Mouse (Mus musculus) neural tube, embryonic 14.5 days (tissue): ENCODE results near the gene 1110057P08Rik. TPM values are rescaled to one million over a fixed set of nuclear protein-coding genes. Genes with fewer than 3 reads are reported as not detected.
"Not testable (repeated sequence)": the region's sequence is repeated elsewhere in the genome, so short reads cannot be mapped to it uniquely, and the experiment has no call there.

Experiments
- ATAC-seq: fragments of 200-750 bp; cut with Nextera tagmentation; 2 replicates; pipeline ENCODE4 v1.8.0; 2017; ENCODE audit warnings: low read depth, mild to moderate bottlenecking, moderate TSS enrichment, moderate library complexity
- H3K27ac ChIP-seq: fragments of 300-500 bp; sonication (generic); 2 replicates; pipeline ENCODE4 v1.5.1; 2014; ENCODE audit warnings: low read depth, mild to moderate bottlenecking, control low read depth, low read length, moderate library complexity, mixed read lengths
- H3K27me3 ChIP-seq: fragments of 300-500 bp; sonication (generic); 2 replicates; pipeline ENCODE4 v1.6.1; 2014; ENCODE audit warnings: low read length; ENCODE audit not compliant: control insufficient read depth, insufficient read depth
- H3K36me3 ChIP-seq: fragments of 300-500 bp; sonication (generic); 2 replicates; pipeline ENCODE4 v1.6.1; 2014; ENCODE audit warnings: low read length, mixed read lengths; ENCODE audit not compliant: control insufficient read depth, insufficient read depth
- H3K4me1 ChIP-seq: fragments of 300-500 bp; sonication (generic); 2 replicates; pipeline ENCODE4 v1.6.1; 2014; ENCODE audit warnings: low read length; ENCODE audit not compliant: control insufficient read depth, insufficient read depth
- H3K4me2 ChIP-seq: fragments of 300-500 bp; sonication (generic); 2 replicates; pipeline ENCODE4 v1.6.1; 2014; ENCODE audit warnings: mild to moderate bottlenecking, low read depth, low read length, control low read depth
- H3K4me3 ChIP-seq: fragments of 300-500 bp; sonication (generic); 2 replicates; pipeline ENCODE4 v1.5.1; 2014; ENCODE audit warnings: low read depth, low read length, control low read depth, mixed read lengths
- H3K9ac ChIP-seq: fragments of 300-500 bp; sonication (generic); replicated peaks from 2 replicates; pipeline ENCODE4 v1.6.1; 2014; ENCODE audit warnings: low read depth, mild to moderate bottlenecking, control low read depth, low read length, mixed read lengths
- H3K9me3 ChIP-seq: fragments of 300-500 bp; sonication (generic); 2 replicates; pipeline ENCODE4 v1.6.1; 2016; ENCODE audit warnings: low read length; ENCODE audit not compliant: control insufficient read depth
- WGBS: fragments of 180-500 bp; shearing (Covaris S2); extraction: QIAGEN DNeasy Blood & Tissue Kit; methylation state at CpG from one replicate; pipeline ENCODE4 v1.1.7; 2014; 5-methylcytosine and 5-hydroxymethylcytosine counted together
- polyA plus RNA-seq: library from polyadenylated mRNA; unstranded; fragments of >200 nt; fragmentation: Nextera tagmentation; extraction: Ambion mirVana; gene quantifications from 2 replicates; pipeline ENCODE4 v1.2.1, GENCODE M21; 2014

Gene 1110057P08Rik
- not detected in 2 replicates for polyA plus RNA-seq

DNA sequence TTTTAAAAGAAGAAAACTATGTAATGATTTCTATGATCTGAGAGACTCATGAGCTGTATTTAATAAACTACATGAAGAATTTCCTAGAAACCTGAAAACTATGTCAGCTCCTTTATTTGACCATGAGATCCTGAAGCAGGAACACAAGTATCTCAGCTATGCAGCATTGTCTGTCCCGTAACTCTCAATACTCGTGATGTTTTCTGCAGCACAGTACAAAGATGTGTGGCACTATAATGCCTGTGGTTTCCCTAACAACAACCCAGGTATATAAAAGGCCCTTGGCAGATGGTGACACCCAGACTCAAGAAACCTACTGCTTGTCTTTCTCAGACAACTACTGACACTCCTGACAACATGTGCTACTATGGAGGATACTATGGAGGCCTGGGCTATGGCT lies at the start of gene 1110057P08Rik:
Gene 1110057P08Rik, plus strand, starts transcription at position 301 of the 400 bp plus-strand sequence.
- no peaks in the 10 kb centered on the region for H3K4me1 ChIP-seq
- H3K4me3 ChIP-seq, result no peak within 1 kb of the TSS
- no peaks in the 10 kb centered on the region for H3K36me3 ChIP-seq
- H3K9me3 ChIP-seq, result no peaks in the 10 kb centered on the region
- H3K27me3 ChIP-seq, result no peaks in the 10 kb centered on the region
- H3K4me2 ChIP-seq, result no peak within 1 kb of the TSS
- WGBS, result 70% methylated on average over 2 of the region's 2 CpGs
- ATAC-seq, result no peak
- no peak within 1 kb of the TSS for H3K27ac ChIP-seq
- H3K9ac ChIP-seq, result no peak within 1 kb of the TSS

DNA sequence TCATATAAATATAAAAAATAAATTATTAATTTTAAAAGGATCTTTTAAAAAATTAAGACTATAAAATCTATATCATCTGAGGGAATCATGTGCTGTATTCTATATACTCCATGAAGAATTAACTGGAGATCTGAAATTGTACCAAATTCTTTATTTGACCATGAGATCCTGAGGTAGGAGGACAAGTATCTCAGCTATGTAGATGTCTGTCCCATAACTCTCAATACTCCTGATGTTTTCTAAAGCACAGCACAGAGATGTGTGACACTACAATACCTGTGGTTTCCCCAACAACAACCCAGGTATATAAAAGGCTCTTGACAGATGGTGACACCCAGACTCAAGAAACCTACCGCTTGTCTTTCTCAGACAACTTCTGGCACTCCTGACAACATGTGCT lies 34.0 kb upstream of the 1110057P08Rik start, which contains the start of gene Gm6358:
Gene Gm6358, plus strand, starts transcription at position 301 of the 400 bp plus-strand sequence.
- H3K27ac ChIP-seq, result no peak within 1 kb of the TSS
- H3K9me3 ChIP-seq, result no peaks in the 10 kb centered on the region
- WGBS, result 93% methylated on average over 1 of the region's 1 CpGs
- H3K9ac ChIP-seq, result no peak within 1 kb of the TSS
- no peaks in the 10 kb centered on the region for H3K4me1 ChIP-seq
- H3K27me3 ChIP-seq, result no peaks in the 10 kb centered on the region
- ATAC-seq, result no peak
- H3K4me2 ChIP-seq, result no peak within 1 kb of the TSS
- no peak within 1 kb of the TSS for H3K4me3 ChIP-seq
- no peaks in the 10 kb centered on the region for H3K36me3 ChIP-seq

DNA sequence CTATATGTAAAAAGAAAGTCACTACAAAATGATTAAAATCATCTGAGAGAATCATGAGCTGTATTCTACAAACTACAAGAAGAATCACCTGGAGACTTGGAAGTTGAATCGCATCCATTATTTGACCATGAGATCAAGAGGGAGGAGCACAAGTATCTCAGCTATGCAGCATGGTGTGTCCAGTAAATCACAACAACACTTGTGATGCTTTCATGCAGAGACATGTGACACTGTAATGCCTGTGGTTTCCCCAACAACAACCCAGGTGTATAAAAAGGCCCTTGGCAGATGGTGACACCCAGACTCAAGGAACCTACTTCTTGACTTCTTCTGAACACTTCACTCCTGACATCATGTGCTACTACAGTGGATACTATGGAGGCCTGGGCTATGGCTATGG lies 23.7 kb upstream of the 1110057P08Rik start, which contains the start of gene Gm10061:
Gene Gm10061, plus strand, starts transcription at position 301 of the 400 bp plus-strand sequence.
- Histone ChIP-seq H3K4me1 (no peaks in the 10 kb centered on the region), H3K4me2 (no peak within 1 kb of the TSS), H3K27me3 (no peaks in the 10 kb centered on the region), H3K9ac (no peak within 1 kb of the TSS), H3K27ac (no peak within 1 kb of the TSS), H3K36me3 (no peaks in the 10 kb centered on the region), H3K4me3 (no peak within 1 kb of the TSS), H3K9me3 (no peaks in the 10 kb centered on the region)
- WGBS, result 100% methylated on average over 1 of the region's 1 CpGs
- ATAC-seq, result no peak

DNA sequence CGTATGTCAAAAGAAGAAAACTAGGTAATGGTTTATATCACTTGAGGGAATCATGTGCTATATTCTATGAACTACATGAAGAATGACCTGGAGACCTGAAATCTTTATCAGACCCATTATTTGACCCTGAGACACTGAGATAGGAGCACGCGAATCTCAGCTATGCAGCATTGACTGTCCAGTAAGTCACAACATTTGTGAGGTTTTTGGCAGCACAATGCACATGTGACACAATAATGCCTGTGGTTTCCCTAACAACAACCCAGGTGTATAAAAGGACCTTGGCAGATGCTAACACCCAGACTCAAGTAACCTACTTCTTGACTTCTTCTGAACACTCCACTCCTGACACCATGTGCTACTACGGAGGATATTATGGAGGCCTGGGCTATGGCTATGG lies 16.9 kb upstream of the 1110057P08Rik start, which contains the start of gene Gm9789:
Gene Gm9789, plus strand, starts transcription at position 301 of the 400 bp plus-strand sequence.
- Histone ChIP-seq H3K27me3 (no peaks in the 10 kb centered on the region), H3K36me3 (no peaks in the 10 kb centered on the region), H3K4me3 (no peak within 1 kb of the TSS), H3K9ac (no peak within 1 kb of the TSS), H3K4me2 (no peak within 1 kb of the TSS), H3K4me1 (no peaks in the 10 kb centered on the region), H3K27ac (no peak within 1 kb of the TSS), H3K9me3 (no peaks in the 10 kb centered on the region)
- no peak for ATAC-seq
- WGBS, result 86% methylated on average over 4 of the region's 4 CpGs

DNA sequence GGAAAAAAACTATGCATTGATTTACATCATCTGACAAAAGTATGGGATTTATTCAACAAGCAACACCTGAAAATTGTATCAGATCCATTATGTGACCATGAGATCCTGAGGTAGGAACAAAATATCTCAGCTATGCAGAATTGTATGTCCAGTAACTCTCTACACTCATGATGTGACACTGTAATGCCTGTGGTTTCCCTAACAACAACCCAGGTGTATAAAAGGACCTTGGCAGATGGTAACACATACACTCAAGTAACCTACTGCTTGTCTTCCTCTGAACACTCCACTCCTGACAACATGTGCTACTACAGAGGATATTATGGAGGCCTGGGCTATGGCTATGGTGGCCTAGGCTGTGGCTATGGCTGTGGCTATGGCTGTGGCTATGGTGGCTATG lies 5.3 kb upstream of the 1110057P08Rik start, which contains the start of gene Gm7735:
Gene Gm7735, plus strand, starts transcription at position 301 of the 400 bp plus-strand sequence.
- not testable (repeated sequence) for H3K36me3 ChIP-seq, H3K27ac ChIP-seq, ATAC-seq, H3K9me3 ChIP-seq, H3K4me1 ChIP-seq, H3K4me3 ChIP-seq, H3K4me2 ChIP-seq, H3K27me3 ChIP-seq, H3K9ac ChIP-seq

DNA sequence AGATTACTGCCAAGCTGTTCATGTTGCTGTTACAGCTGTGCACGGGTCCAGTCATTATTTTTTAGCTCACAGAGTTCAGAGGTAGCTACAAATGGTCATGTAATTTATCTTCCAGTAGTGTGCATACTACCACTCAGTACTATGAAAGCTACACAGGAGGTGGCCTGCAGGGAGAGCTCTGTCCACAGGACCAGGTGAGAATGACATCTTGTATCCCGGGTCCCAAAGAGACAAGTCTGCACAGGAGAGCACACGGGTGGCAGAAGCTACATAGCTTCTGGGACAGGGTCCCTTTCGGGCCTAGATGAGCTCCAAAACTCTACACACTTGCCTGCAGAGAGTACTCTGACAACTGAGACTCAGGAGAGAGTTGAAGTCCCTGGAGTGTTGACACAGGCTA lies 14.1 kb downstream of the 1110057P08Rik start:
- Histone ChIP-seq H3K4me1 (no peaks in the 10 kb centered on the region), H3K27me3 (no peaks in the 10 kb centered on the region), H3K27ac (no peak overlapping the region), H3K4me2 (no peak overlapping the region), H3K36me3 (no peaks in the 10 kb centered on the region), H3K9me3 (no peaks in the 10 kb centered on the region), H3K9ac (no peak overlapping the region), H3K4me3 (no peak overlapping the region)
- 89% methylated on average over 4 of the region's 4 CpGs for WGBS
- no peak for ATAC-seq

DNA sequence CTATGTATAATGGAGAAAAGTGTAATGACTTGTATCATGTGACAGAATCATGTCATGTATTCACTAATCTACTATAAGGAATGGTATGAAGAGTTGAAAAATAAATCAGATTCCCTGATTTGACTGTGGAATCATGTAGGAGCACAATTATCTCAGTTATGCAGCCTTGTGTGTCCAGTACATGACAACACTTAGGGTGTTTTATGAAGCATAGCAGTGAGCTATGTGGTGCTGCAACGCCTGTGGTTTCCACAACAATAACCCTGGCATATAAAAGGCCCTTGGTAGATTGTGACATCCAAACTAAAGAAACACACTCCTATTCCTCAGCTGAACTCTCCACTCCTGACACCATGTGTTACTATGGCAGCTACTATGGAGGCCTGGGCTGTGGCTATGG lies 31.0 kb downstream of the 1110057P08Rik start, which contains the start of gene Krtap20-2:
Gene Krtap20-2, plus strand, starts transcription at position 301 of the 400 bp plus-strand sequence.
- H3K9me3 ChIP-seq, result no peaks in the 10 kb centered on the region
- WGBS, result 78% methylated on average over 1 of the region's 1 CpGs
- no peak within 1 kb of the TSS for H3K9ac ChIP-seq
- H3K4me1 ChIP-seq, result no peaks in the 10 kb centered on the region
- H3K27me3 ChIP-seq, result no peaks in the 10 kb centered on the region
- ATAC-seq, result no peak
- no peak within 1 kb of the TSS for H3K4me3 ChIP-seq
- H3K4me2 ChIP-seq, result no peak within 1 kb of the TSS
- H3K27ac ChIP-seq, result no peak within 1 kb of the TSS
- H3K36me3 ChIP-seq, result no peaks in the 10 kb centered on the region

Other genes starting within 250 kb of the 1110057P08Rik start
- gene Krtap19-9b, start 242.5 kb upstream of the 1110057P08Rik start, polyA plus RNA-seq, result not detected in 2 replicates
- gene Krtap16-3, start 211.9 kb upstream of the 1110057P08Rik start, polyA plus RNA-seq, result not detected in 2 replicates
- gene Krtap22-2, start 164.0 kb upstream of the 1110057P08Rik start, polyA plus RNA-seq, result not detected in 2 replicates
- not detected in 2 replicates for gene Gm10229, start 159.5 kb upstream of the 1110057P08Rik start, polyA plus RNA-seq
- not detected in 2 replicates for gene Krtap6-1, start 143.0 kb upstream of the 1110057P08Rik start, polyA plus RNA-seq
- not detected in 2 replicates for gene Gm10228, start 133.3 kb upstream of the 1110057P08Rik start, polyA plus RNA-seq
- gene Krtap6-5, start 126.9 kb upstream of the 1110057P08Rik start, polyA plus RNA-seq, result not detected in 2 replicates
- not detected in 2 replicates for gene 1110025L11Rik, start 110.7 kb upstream of the 1110057P08Rik start, polyA plus RNA-seq
- gene Krtap6-3, start 90.7 kb upstream of the 1110057P08Rik start, polyA plus RNA-seq, result not detected in 2 replicates
- gene Gm6358, start 33.9 kb upstream of the 1110057P08Rik start, polyA plus RNA-seq, result not detected in 2 replicates
- not detected in 2 replicates for gene Gm10061, start 23.6 kb upstream of the 1110057P08Rik start, polyA plus RNA-seq
- gene Gm9789, start 16.8 kb upstream of the 1110057P08Rik start, polyA plus RNA-seq, result not detected in 2 replicates
- gene Gm7735, start 5.2 kb upstream of the 1110057P08Rik start, polyA plus RNA-seq, result not detected in 2 replicates
- not detected in 2 replicates for gene Krtap20-2, start 31.1 kb downstream of the 1110057P08Rik start, polyA plus RNA-seq
- gene Krtap21-1, start 229.1 kb downstream of the 1110057P08Rik start, polyA plus RNA-seq, result not detected in 2 replicates
- not detected in 2 replicates for gene Krtap6-2, start 245.4 kb downstream of the 1110057P08Rik start, polyA plus RNA-seq